Mouse (Mus musculus) lung, embryonic 14.5 days (tissue): ENCODE results near the gene Ppp3cb. TPM values are rescaled to one million over a fixed set of nuclear protein-coding genes. Genes with fewer than 3 reads are reported as not detected.

Source experiments
- ATAC-seq: fragments of 200-750 bp; cut with Nextera tagmentation; 2 replicates; pipeline ENCODE4 v1.8.0; 2017; ENCODE audit warnings: mild to moderate bottlenecking, moderate TSS enrichment, moderate library complexity; ENCODE audit not compliant: insufficient read depth
- DNase-seq: peaks from one replicate; pipeline ENCODE4 v3.0.0-alpha.2; 2015
- H3K27ac ChIP-seq: fragments of 300-500 bp; sonication (generic); 2 replicates; pipeline ENCODE4 v1.5.1; 2014; ENCODE audit warnings: low read depth, mild to moderate bottlenecking, moderate library complexity
- H3K27me3 ChIP-seq: fragments of 300-500 bp; sonication (generic); 2 replicates; pipeline ENCODE4 v1.6.1; 2014; ENCODE audit warnings: low read length, control low read depth; ENCODE audit not compliant: insufficient read depth
- H3K36me3 ChIP-seq: fragments of 300-500 bp; sonication (generic); 2 replicates; pipeline ENCODE4 v1.6.1; 2014; ENCODE audit warnings: control low read depth; ENCODE audit not compliant: insufficient read depth
- H3K4me1 ChIP-seq: fragments of 300-500 bp; sonication (generic); 2 replicates; pipeline ENCODE4 v1.6.1; 2014; ENCODE audit warnings: antibody characterized with exemption, control low read depth; ENCODE audit not compliant: insufficient read depth
- H3K4me2 ChIP-seq: fragments of 300-500 bp; sonication (generic); 2 replicates; pipeline ENCODE4 v1.6.1; 2014; ENCODE audit warnings: mild to moderate bottlenecking
- H3K4me3 ChIP-seq: fragments of 300-500 bp; sonication (generic); 2 replicates; pipeline ENCODE4 v1.5.1; 2014; ENCODE audit warnings: low read depth, low read length
- H3K9ac ChIP-seq: fragments of 300-500 bp; sonication (generic); 2 replicates; pipeline ENCODE4 v1.6.1; 2014
- H3K9me3 ChIP-seq: fragments of 300-500 bp; sonication (generic); 2 replicates; pipeline ENCODE4 v1.6.1; 2016; ENCODE audit warnings: low read depth, low read length, control low read depth
- CTCF ChIP-seq: IDR thresholded peaks from 2 replicates; pipeline ENCODE4 v1.5.1; 2016; ENCODE audit warnings: antibody characterized with exemption, low read depth
- WGBS: fragments of 180-500 bp; shearing (Covaris S2); extraction: QIAGEN DNeasy Blood & Tissue Kit; methylation state at CpG from one replicate; pipeline ENCODE4 v1.1.7; 2014; 5-methylcytosine and 5-hydroxymethylcytosine counted together
- polyA plus RNA-seq: library from polyadenylated mRNA; unstranded; fragments of >200 nt; fragmentation: Nextera tagmentation; extraction: Ambion mirVana; gene quantifications from 2 replicates; pipeline ENCODE4 v1.2.1, GENCODE M21; 2014

The Ppp3cb gene
- polyA plus RNA-seq, 1 experiment from 2014 or later, result 61.1 TPM

DNA sequence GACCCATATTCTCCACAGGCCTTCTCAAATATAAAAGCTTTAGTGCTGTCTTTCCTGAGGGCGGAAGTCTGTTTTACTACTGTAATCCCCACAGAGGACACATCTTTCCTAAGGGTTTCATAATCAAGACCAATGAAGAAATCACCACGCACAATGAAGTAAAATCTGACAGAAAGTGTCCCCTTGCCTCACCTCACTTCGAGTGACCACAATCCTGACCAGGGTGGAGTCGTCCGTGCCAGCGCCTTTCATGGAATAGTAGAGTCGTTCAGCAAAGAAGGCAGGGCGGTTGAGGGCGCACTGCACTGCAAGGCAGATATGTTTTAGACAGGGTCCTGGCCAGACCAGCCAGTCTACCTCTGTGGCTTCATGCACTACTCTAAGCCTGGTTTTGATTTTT lies 88.0 kb downstream of the Ppp3cb start:
- no peaks in the 10 kb centered on the region for H3K9me3 ChIP-seq
- H3K36me3 ChIP-seq, result peaks cover 60% of the 10 kb centered on the region
- H3K4me2 ChIP-seq, result no peak overlapping the region
- TF ChIP-seq CTCF, result no peak
- H3K27ac ChIP-seq, result no peak overlapping the region
- no peak for ATAC-seq
- no peak overlapping the region for H3K9ac ChIP-seq
- WGBS, result 90% methylated on average over 9 of the region's 9 CpGs
- no peak for DNase-seq
- H3K4me1 ChIP-seq, result no peaks in the 10 kb centered on the region
- no peak overlapping the region for H3K4me3 ChIP-seq
- H3K27me3 ChIP-seq, result no peaks in the 10 kb centered on the region

DNA sequence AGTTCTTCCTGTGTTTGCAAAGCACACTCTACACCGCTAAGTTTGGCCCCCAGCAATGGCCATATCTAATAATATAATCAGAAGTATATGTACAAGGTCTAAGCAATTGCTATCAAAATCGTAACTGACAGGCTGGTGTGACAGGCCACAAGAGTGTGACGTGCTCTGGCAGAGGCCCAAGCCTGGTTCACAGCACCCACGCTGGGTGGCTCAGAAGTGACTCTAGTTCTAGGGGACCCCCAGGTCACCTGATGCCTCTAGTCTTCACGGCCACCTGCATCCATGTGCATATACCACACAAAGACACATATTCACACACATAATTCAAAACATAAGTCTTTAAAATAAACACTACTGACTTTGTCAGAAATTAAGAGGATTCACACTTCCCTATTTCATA lies 93.4 kb downstream of the Ppp3cb start:
- WGBS, result 86% methylated on average over 5 of the region's 5 CpGs
- Histone ChIP-seq H3K4me2 (no peak overlapping the region), H3K27me3 (no peaks in the 10 kb centered on the region), H3K4me1 (0 out of 2 replicates have a peak, but pooled peaks cover 3% of the 10 kb centered on the region), H3K27ac (no peak overlapping the region), H3K36me3 (peaks cover 16% of the 10 kb centered on the region; the same call in 1 of the 2 replicates), H3K4me3 (no peak overlapping the region), H3K9me3 (no peaks in the 10 kb centered on the region), H3K9ac (no peak overlapping the region)
- TF ChIP-seq CTCF, result no peak
- no peak for ATAC-seq
- DNase-seq, result no peak

DNA sequence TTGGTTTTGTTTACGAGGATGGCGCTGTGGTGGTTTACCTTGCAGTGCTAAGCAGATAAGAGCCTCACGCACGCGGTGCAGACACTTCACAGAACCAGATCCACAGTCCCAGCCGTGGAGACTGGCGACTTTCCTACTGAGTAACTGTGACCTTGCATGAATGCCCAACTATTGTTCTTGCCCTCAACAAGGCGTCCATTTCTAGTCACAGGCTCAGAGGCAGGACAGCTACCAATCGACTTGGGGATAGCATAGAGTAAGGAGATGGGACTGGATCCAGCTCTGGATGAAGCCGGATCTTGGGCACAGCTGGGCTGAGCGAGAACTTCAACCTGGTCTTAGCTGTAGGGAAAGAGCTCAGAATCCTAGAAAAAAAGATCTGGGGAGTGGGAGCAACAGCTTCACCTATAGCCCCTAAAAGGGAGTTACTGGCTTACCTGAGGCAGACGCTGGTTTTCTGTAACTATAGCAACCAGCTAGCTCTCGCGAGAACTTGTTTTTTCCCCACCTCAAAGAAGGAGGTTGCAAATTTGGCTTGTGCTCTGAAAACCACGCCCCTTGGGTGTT lies 94.5 kb downstream of the Ppp3cb start, which contains the start of gene Cfap70:
Gene Cfap70 (minus strand): TSS at position 462 of the 567 bp plus-strand sequence.
- Histone ChIP-seq H3K4me3 (peak within 1 kb of the TSS; percentile 38), H3K36me3 (peaks cover 13% of the 10 kb centered on the region; the same call in 1 of the 2 replicates), H3K9ac (peak within 1 kb of the TSS; percentile 56), H3K27me3 (no peaks in the 10 kb centered on the region), H3K4me1 (0 out of 2 replicates have a peak, but pooled peaks cover 3% of the 10 kb centered on the region), H3K9me3 (no peaks in the 10 kb centered on the region), H3K4me2 (peak within 1 kb of the TSS; percentile 78), H3K27ac (no peak within 1 kb of the TSS)
- peak; percentile 90 for DNase-seq
- WGBS, result 3% methylated on average over 15 of the region's 15 CpGs
- peak; percentile 52; the same call in 1 of the 2 replicates for ATAC-seq
- TF ChIP-seq CTCF, result no peak

DNA sequence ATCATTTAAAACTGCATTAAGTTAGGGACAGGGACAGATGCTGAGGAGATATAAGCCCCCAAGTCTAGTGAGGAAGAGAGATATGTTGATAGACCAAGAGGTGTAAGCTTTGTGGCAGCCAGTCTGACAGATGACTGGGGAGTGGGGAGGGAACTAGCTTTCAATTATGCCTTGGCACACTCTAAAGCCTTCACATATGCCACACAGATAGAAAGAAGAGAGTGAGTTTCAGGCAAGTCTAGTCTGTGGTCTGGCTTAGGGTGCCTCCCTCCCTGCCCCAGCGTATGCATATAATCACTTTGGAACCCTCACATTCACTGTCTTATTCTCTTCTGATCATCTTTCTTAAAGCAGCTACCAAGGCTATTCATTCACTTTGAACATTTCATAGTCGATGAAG lies 95.1 kb downstream of the Ppp3cb start:
- 0 out of 2 replicates have a peak, but pooled peaks cover 3% of the 10 kb centered on the region for H3K4me1 ChIP-seq
- TF ChIP-seq CTCF, result no peak
- H3K27me3 ChIP-seq, result no peaks in the 10 kb centered on the region
- peaks cover 9% of the 10 kb centered on the region; the same call in 1 of the 2 replicates for H3K36me3 ChIP-seq
- 11% methylated on average over 2 of the region's 2 CpGs for WGBS
- peak overlapping the region; percentile 78 for H3K4me2 ChIP-seq
- no peak overlapping the region for H3K27ac ChIP-seq
- no peak for ATAC-seq
- DNase-seq, result no peak
- H3K9ac ChIP-seq, result peak overlapping the region; percentile 56
- peak overlapping the region; percentile 38 for H3K4me3 ChIP-seq
- no peaks in the 10 kb centered on the region for H3K9me3 ChIP-seq

Other genes with a start within 250 kb of the Ppp3cb start
- gene Ecd, start 198.5 kb downstream of the Ppp3cb start, polyA plus RNA-seq, result 56.8 and 60.6 TPM in 2 replicates
- gene Fam149b, start 198.4 kb downstream of the Ppp3cb start, polyA plus RNA-seq, result 42.8 and 44.4 TPM in 2 replicates
- gene Dnajc9, start 157.7 kb downstream of the Ppp3cb start, polyA plus RNA-seq, result 165 and 183 TPM in 2 replicates
- gene Mrps16, start 152.9 kb downstream of the Ppp3cb start, polyA plus RNA-seq, result 93.5 and 96.8 TPM in 2 replicates
- gene Cfap70, start 94.3 kb downstream of the Ppp3cb start, polyA plus RNA-seq, result 0.12 and 0.82 TPM in 2 replicates
- gene Anxa7, start 66.4 kb downstream of the Ppp3cb start, polyA plus RNA-seq, result 36.0 and 36.9 TPM in 2 replicates
- gene Mss51, start 49.7 kb downstream of the Ppp3cb start, polyA plus RNA-seq, result 0.96 and 1.4 TPM in 2 replicates
- gene Usp54, start 94.5 kb upstream of the Ppp3cb start, polyA plus RNA-seq, result 10.0 and 11.8 TPM in 2 replicates
- gene Myoz1, start 110.0 kb upstream of the Ppp3cb start, polyA plus RNA-seq, result 0.24 and 0.87 TPM in 2 replicates
- 0.75 and 2.8 TPM in 2 replicates for gene Synpo2l, start 121.8 kb upstream of the Ppp3cb start, polyA plus RNA-seq
- gene Sec24c, start 127.7 kb upstream of the Ppp3cb start, polyA plus RNA-seq, result 96.0 and 100 TPM in 2 replicates
- 29.2 and 30.2 TPM in 2 replicates for gene Fut11, start 148.4 kb upstream of the Ppp3cb start, polyA plus RNA-seq
- 224 and 227 TPM in 2 replicates for gene Chchd1, start 156.4 kb upstream of the Ppp3cb start, polyA plus RNA-seq
- 29.9 and 37.3 TPM in 2 replicates for gene Zswim8, start 161.0 kb upstream of the Ppp3cb start, polyA plus RNA-seq
- 32.4 and 35.6 TPM in 2 replicates for gene Ndst2, start 188.0 kb upstream of the Ppp3cb start, polyA plus RNA-seq
- 46.3 and 46.6 TPM in 2 replicates for gene Camk2g, start 247.5 kb upstream of the Ppp3cb start, polyA plus RNA-seq